8 mouse cellular contexts compared by ENCODE assay signal in the genomic region with DNA sequence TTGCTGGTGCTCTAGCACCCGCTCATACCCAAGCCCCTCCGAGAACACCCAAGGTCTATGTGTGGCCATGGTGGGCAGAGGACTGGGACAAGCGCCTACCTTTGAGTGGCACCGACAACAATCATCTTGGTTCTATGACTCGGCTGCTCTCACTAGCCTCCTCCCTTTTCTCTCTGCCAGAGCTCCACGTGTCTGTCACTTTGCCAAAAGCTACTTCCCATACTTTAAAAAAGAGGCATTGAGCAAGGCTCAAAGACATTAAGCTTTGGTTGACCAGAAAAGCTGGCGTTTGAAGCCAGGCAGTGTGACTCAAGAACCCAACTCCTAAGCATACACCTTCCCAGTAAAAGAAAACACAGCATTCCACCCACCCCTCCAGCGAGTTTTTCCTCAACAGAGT. TPM values are rescaled to one million over a fixed set of nuclear protein-coding genes. Genes with fewer than 3 reads are reported as not detected.
DNase-seq lines count a peak whose midpoint lies in the region; ATAC-seq and TF ChIP-seq lines count a peak whose summit lies in the region.

No protein-coding gene starts in this region.

- 0 out of 2 replicates have a peak overlapping the region, but pooled peaks have one; percentile 10 for H3K9ac ChIP-seq in forebrain, postnatal 0 days

- H3K27me3 ChIP-seq in forebrain, postnatal 0 days (ENCODE audit: insufficient read depth, low read length) = peaks cover 41% of the 10 kb centered on the region

- H3K4me1 ChIP-seq in forebrain, postnatal 0 days (ENCODE audit: insufficient read depth) = no peaks in the 10 kb centered on the region

- no peak for TF ChIP-seq CTCF in forebrain, postnatal 0 days (IDR thresholded peaks at IDR 0.05; ENCODE audit: low read depth)

- DNase-seq in 416B (ENCODE audit: low read depth) = peak; percentile 49
- DNase-seq in Muller cell, postnatal 12 days (ENCODE audit: inconsistent ontology term) = peak; percentile 47
- DNase-seq in forebrain, postnatal 0 days = peak; percentile 54
- peak; percentile 31 for DNase-seq in kidney, adult 8-10 months
- peak; percentile 78 for DNase-seq in lung, postnatal 14 days
- no peak for DNase-seq in embryo, embryonic 10.5 days (ENCODE audit: low spot score)
- DNase-seq in cerebellum, adult 9-11 months = no peak
- DNase-seq in yolk sac, embryonic 10.5 days (ENCODE audit: low spot score) = no peak

- H3K9me3 ChIP-seq in forebrain, postnatal 0 days (ENCODE audit: low read length) = no peaks in the 10 kb centered on the region

- H3K4me3 ChIP-seq in forebrain, postnatal 0 days (ENCODE audit: low read depth, low read length) = peak overlapping the region; percentile 51; the same call in 1 of the 2 replicates

- 12% methylated on average over 8 of the region's 8 CpGs for WGBS in forebrain, postnatal 0 days

- H3K36me3 ChIP-seq in forebrain, postnatal 0 days (ENCODE audit: insufficient read depth) = no peaks in the 10 kb centered on the region

- peak overlapping the region; percentile 73 for H3K4me2 ChIP-seq in forebrain, postnatal 0 days (ENCODE audit: low read depth)

- ATAC-seq in forebrain, postnatal 0 days = no peak

- H3K27ac ChIP-seq in forebrain, postnatal 0 days (ENCODE audit: low read depth, low read length) = no peak overlapping the region

RNA-seq across cellular contexts. Expression of a gene that starts 0.8 kb away (rescaled TPM):
- total RNA-seq in forebrain, postnatal 0 days (2014; rRNA removed) = 6.5 and 7.7 TPM in 2 replicates
- polyA plus RNA-seq in forebrain, postnatal 0 days (2015; fragmentation: Nextera tagmentation; extraction: Ambion mirVana) = 1.1 and 2.5 TPM in 2 replicates

RNA-seq across cellular contexts. Expression of a gene that starts 24.6 kb away (rescaled TPM):
- 3.5 and 5.1 TPM in 2 replicates for total RNA-seq in forebrain, postnatal 0 days (2014; rRNA removed)
- polyA plus RNA-seq in forebrain, postnatal 0 days (2015; fragmentation: Nextera tagmentation; extraction: Ambion mirVana) = 4.4 and 6.0 TPM in 2 replicates

Comparison
In these comparisons a context has a peak if more than half of its experiments do, and no peak if none do; other contexts are left out.
1. DNase-seq: peak in 416B (single experiment), Muller cell, postnatal 12 days (single experiment), forebrain, postnatal 0 days (single experiment), kidney, adult 8-10 months (2 of 2) and lung, postnatal 14 days (single experiment); none in embryo, embryonic 10.5 days (single experiment), cerebellum, adult 9-11 months (single experiment) and yolk sac, embryonic 10.5 days (single experiment).